8 mouse cellular contexts compared by ENCODE assay signal in the genomic region with DNA sequence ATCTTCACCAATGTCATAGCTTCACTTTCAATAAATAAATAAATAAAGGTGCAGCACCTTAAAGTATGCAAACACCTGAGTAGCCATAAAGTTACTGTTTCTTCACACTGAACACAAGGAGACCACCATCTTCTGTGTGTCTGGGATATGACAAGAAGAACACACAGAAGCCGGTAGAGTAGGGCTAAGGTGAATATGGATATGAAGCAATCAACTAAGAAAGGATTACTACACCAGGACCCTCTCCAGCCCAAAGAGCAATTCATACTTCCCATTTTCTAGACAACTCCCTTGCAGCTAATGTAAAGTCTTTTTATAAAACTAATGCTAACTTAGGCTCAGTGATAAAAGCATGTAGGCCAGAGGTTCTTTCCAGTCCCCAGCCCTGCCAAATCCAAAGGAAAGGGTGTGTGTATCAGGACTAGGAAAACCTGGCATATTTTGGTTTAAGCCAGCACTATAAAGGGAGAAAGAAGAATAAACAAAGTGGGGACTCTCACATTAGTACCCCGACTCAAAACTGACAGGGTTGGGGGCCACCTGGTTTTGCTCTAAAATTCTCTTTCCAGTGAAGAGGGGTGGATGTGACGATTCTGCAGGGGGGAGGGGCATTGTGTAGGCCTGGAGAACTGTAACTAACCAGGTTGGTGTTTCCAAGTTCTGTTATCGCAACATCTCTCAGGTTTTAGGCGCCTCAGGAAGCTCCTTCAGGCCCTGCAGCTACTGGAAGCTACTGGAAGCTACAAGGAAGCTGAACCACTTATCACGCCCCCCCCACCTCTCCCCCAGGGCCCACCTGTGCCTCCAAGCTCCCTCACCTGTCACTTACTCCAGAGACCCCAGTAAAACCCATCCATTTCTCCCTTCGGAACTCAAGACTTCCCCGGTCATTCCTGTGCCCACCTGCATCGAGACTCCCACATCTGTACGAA. TPM values are rescaled to one million over a fixed set of nuclear protein-coding genes. Genes with fewer than 3 reads are reported as not detected.
DNase-seq lines count a peak whose midpoint lies in the region; ATAC-seq and TF ChIP-seq lines count a peak whose summit lies in the region.

No protein-coding gene starts in this region.

- peaks cover 0 to 17% of the 10 kb centered on the region in 2 experiments; a peak in 2 of 4 replicates for H3K36me3 ChIP-seq in MEL (ENCODE audit: control insufficient read depth in 1 of 2, insufficient read depth in 2 of 2, low read length in 2 of 2)
- peaks cover 17% of the 10 kb centered on the region for H3K36me3 ChIP-seq in forebrain, embryonic 15.5 days
- peaks cover 18% of the 10 kb centered on the region for H3K36me3 ChIP-seq in intestine, embryonic 14.5 days (ENCODE audit: control insufficient read depth, insufficient read depth, low read length)
- H3K36me3 ChIP-seq in lung, embryonic 14.5 days (ENCODE audit: insufficient read depth): peaks cover 14% of the 10 kb centered on the region; the same call in 1 of the 2 replicates

- H3K9me3 ChIP-seq in MEL (replicated peaks; ENCODE audit: insufficient read depth, low read length): no peaks in the 10 kb centered on the region
- no peaks in the 10 kb centered on the region for H3K9me3 ChIP-seq in forebrain, embryonic 15.5 days
- no peaks in the 10 kb centered on the region for H3K9me3 ChIP-seq in intestine, embryonic 14.5 days (ENCODE audit: control insufficient read depth, low read length)
- no peaks in the 10 kb centered on the region for H3K9me3 ChIP-seq in lung, embryonic 14.5 days (ENCODE audit: low read depth, low read length)

- no peak for TF ChIP-seq RAD21 in MEL (IDR thresholded peaks at IDR 0.05; ENCODE audit: low read depth, low read length)

- TF ChIP-seq EP300 in MEL (IDR thresholded peaks at IDR 0.05; ENCODE audit: low read depth in 1 of 2, low read length in 2 of 2): no peak

- no peak for ATAC-seq in forebrain, embryonic 15.5 days (replicated peaks)
- ATAC-seq in intestine, embryonic 14.5 days (replicated peaks; ENCODE audit: low FRiP score, low TSS enrichment, low read depth): no peak
- ATAC-seq in lung, embryonic 14.5 days (ENCODE audit: insufficient read depth): no peak
- no peak for ATAC-seq in megakaryocyte-erythroid progenitor cell, adult 5-6 weeks (replicated peaks; ENCODE audit: low FRiP score, low TSS enrichment, poor library complexity, severe bottlenecking)

- H3K4me3 ChIP-seq in MEL (ENCODE audit: control insufficient read depth in 1 of 2, insufficient read depth in 1 of 2, low read depth in 2 of 2, low read length in 2 of 2): peak overlapping the region; percentile 70 to 81
- peak overlapping the region; percentile 72 for H3K4me3 ChIP-seq in forebrain, embryonic 15.5 days
- H3K4me3 ChIP-seq in intestine, embryonic 14.5 days (ENCODE audit: low read depth, low read length): peak overlapping the region; percentile 79
- peak overlapping the region; percentile 75 for H3K4me3 ChIP-seq in lung, embryonic 14.5 days (ENCODE audit: low read depth, low read length)

- 53% methylated on average over 10 of the region's 10 CpGs for WGBS in forebrain, embryonic 15.5 days
- 39% methylated on average over 10 of the region's 10 CpGs for whole genome bisulfite sequencing in intestine, embryonic 14.5 days
- WGBS in lung, embryonic 14.5 days: 39% methylated on average over 10 of the region's 10 CpGs

- H3K79me2 ChIP-seq in MEL (ENCODE audit: control insufficient read depth, insufficient read depth, low read length, poor library complexity): peaks cover 7% of the 10 kb centered on the region

- peak overlapping the region; percentile 54 for H3K4me2 ChIP-seq in forebrain, embryonic 15.5 days (replicated peaks)
- H3K4me2 ChIP-seq in intestine, embryonic 14.5 days (ENCODE audit: low read length): peak overlapping the region; percentile 66
- H3K4me2 ChIP-seq in lung, embryonic 14.5 days: peak overlapping the region; percentile 78

- H3K27me3 ChIP-seq in MEL (ENCODE audit: control insufficient read depth in 1 of 2, insufficient read depth in 2 of 2, low read length in 2 of 2): no peaks in the 10 kb centered on the region
- H3K27me3 ChIP-seq in forebrain, embryonic 15.5 days: no peaks in the 10 kb centered on the region
- H3K27me3 ChIP-seq in intestine, embryonic 14.5 days (replicated peaks; ENCODE audit: control insufficient read depth, insufficient read depth, low read length): no peaks in the 10 kb centered on the region
- no peaks in the 10 kb centered on the region for H3K27me3 ChIP-seq in lung, embryonic 14.5 days (ENCODE audit: insufficient read depth, low read length)

- H3K27ac ChIP-seq in MEL (ENCODE audit: control insufficient read depth, low read depth, low read length): peak overlapping the region; percentile 93
- peak overlapping the region; percentile 91; the same call in 1 of the 2 replicates for H3K27ac ChIP-seq in forebrain, embryonic 15.5 days (replicated peaks)
- H3K27ac ChIP-seq in intestine, embryonic 14.5 days (ENCODE audit: low read depth): no peak overlapping the region
- H3K27ac ChIP-seq in lung, embryonic 14.5 days (ENCODE audit: low read depth): peak overlapping the region; percentile 13; the same call in 1 of the 2 replicates

- peak overlapping the region; percentile 76 for H3K9ac ChIP-seq in MEL (ENCODE audit: control insufficient read depth, low read depth, low read length, poor library complexity, severe bottlenecking)
- H3K9ac ChIP-seq in forebrain, embryonic 15.5 days (replicated peaks): peak overlapping the region; percentile 77
- peak overlapping the region; percentile 74; the same call in 1 of the 2 replicates for H3K9ac ChIP-seq in intestine, embryonic 14.5 days (ENCODE audit: low read length)
- peak overlapping the region; percentile 70 for H3K9ac ChIP-seq in lung, embryonic 14.5 days

- no peak for TF ChIP-seq CTCF in MEL (IDR thresholded peaks at IDR 0.05 in 2 of 3, conservative IDR thresholded peaks at IDR 0.05 in 1 of 3; ENCODE audit: control insufficient read depth in 1 of 3, insufficient read depth in 1 of 3, low read depth in 2 of 3, low read length in 3 of 3, poor library complexity in 1 of 3, severe bottlenecking in 1 of 3)
- no peak for TF ChIP-seq CTCF in lung, embryonic 14.5 days (IDR thresholded peaks at IDR 0.05; ENCODE audit: low read depth)

- intact Hi-C loops in left cerebral cortex, postnatal 25 days (cut with DNase I): no loop called here

- peaks cover 5 to 14% of the 10 kb centered on the region in 2 experiments; a peak in 3 of 4 replicates for H3K4me1 ChIP-seq in MEL (ENCODE audit: control insufficient read depth in 1 of 2, insufficient read depth in 2 of 2, low read length in 2 of 2)
- peaks cover 25% of the 10 kb centered on the region for H3K4me1 ChIP-seq in forebrain, embryonic 15.5 days
- H3K4me1 ChIP-seq in intestine, embryonic 14.5 days (replicated peaks; ENCODE audit: control insufficient read depth, insufficient read depth, low read length): peaks cover 14% of the 10 kb centered on the region; the same call in 1 of the 2 replicates
- H3K4me1 ChIP-seq in lung, embryonic 14.5 days (ENCODE audit: insufficient read depth): peaks cover 8% of the 10 kb centered on the region; the same call in 1 of the 2 replicates

- TF ChIP-seq POLR2A in MEL (IDR thresholded peaks at IDR 0.05; ENCODE audit: control insufficient read depth in 1 of 2, insufficient read depth in 1 of 2, low read depth in 1 of 2, low read length in 2 of 2, poor library complexity in 1 of 2): no peak

- DNase-seq in 416B (ENCODE audit: low read depth) (peak; percentile 53), MEL (ENCODE audit: low read depth, low spot score) (peak; percentile 72)
- DNase-seq in intestine, embryonic 14.5 days (ENCODE audit: low spot score): peak; percentile 23
- no peak for DNase-seq in lung, embryonic 14.5 days
- DNase-seq in right cerebral cortex, postnatal 4 days: peak; percentile 24
- DNase-seq in left cerebral cortex, postnatal 25 days (ENCODE audit: low spot score in 2 of 2): no peak

TF ChIP-seq in MEL, 35 proteins besides CTCF, POLR2A, EP300 and RAD21 (continues in another document):
- no peak for TF ChIP-seq USF1 (IDR thresholded peaks at IDR 0.05; ENCODE audit: low read depth, low read length)
- TF ChIP-seq E2F4 (IDR thresholded peaks at IDR 0.05; ENCODE audit: borderline replicate concordance, low read depth, low read length): no peak
- TF ChIP-seq RCOR1 (IDR thresholded peaks at IDR 0.05; ENCODE audit: low read depth, low read length): no peak
- no peak for TF ChIP-seq HCFC1 (IDR thresholded peaks at IDR 0.05; ENCODE audit: low read depth, low read length)
- TF ChIP-seq ELF1 (IDR thresholded peaks at IDR 0.05; ENCODE audit: low read depth, low read length): no peak
- TF ChIP-seq MXI1 (IDR thresholded peaks at IDR 0.05; ENCODE audit: low read depth, low read length): peak; percentile 4; the same call in 1 of the 2 replicates
- no peak for TF ChIP-seq POLR2AphosphoS5 (IDR thresholded peaks at IDR 0.05; ENCODE audit: borderline replicate concordance, low read depth, low read length)
- no peak for TF ChIP-seq MAFK (IDR thresholded peaks at IDR 0.05; ENCODE audit: borderline replicate concordance, low read depth, low read length)
- no peak for TF ChIP-seq POLR2AphosphoS2 (IDR thresholded peaks at IDR 0.05; ENCODE audit: low read length)
- no peak for TF ChIP-seq MYB (IDR thresholded peaks at IDR 0.05; ENCODE audit: low read depth, low read length)
- no peak for TF ChIP-seq GABPA (IDR thresholded peaks at IDR 0.05; ENCODE audit: low read depth, low read length)
- no peak for TF ChIP-seq ETS1 (IDR thresholded peaks at IDR 0.05; ENCODE audit: low read depth, low read length)
- TF ChIP-seq ZC3H11A (IDR thresholded peaks at IDR 0.05; ENCODE audit: low read depth, low read length): no peak
- TF ChIP-seq MAZ (IDR thresholded peaks at IDR 0.05; ENCODE audit: low read depth, low read length): no peak
- 0 out of 2 replicates have a peak, but pooled peaks have one; percentile 31 for TF ChIP-seq CHD1 (IDR thresholded peaks at IDR 0.05; ENCODE audit: low read depth, low read length)
- no peak for TF ChIP-seq TCF12 (IDR thresholded peaks at IDR 0.05; ENCODE audit: low read depth, low read length)
- no peak for TF ChIP-seq ZNF384 (IDR thresholded peaks at IDR 0.05; ENCODE audit: low read depth, low read length)

RNA-seq across cellular contexts. Expression of gene Abcc5, which starts 1.2 kb away (rescaled TPM):
- total RNA-seq in MEL (2012; rRNA removed): 16.4 and 17.6 TPM in 2 replicates
- polyA plus RNA-seq in MEL (2012; ENCODE audit: insufficient read depth in 1 of 2, insufficient read length in 2 of 2, low read depth in 1 of 2, low replicate concordance in 2 of 2, missing spikeins in 1 of 2): 10 to 100 TPM in 1 of 2 experiments, not detected in 1; 31.7 TPM
- 143 and 144 TPM in 2 replicates for polyA plus RNA-seq in forebrain, embryonic 15.5 days (2015; fragmentation: Nextera tagmentation; extraction: Ambion mirVana)
- 59.0 and 62.8 TPM in 2 replicates for polyA plus RNA-seq in intestine, embryonic 14.5 days (2014; fragmentation: Nextera tagmentation; extraction: Ambion mirVana)
- polyA plus RNA-seq in lung, embryonic 14.5 days (2014; fragmentation: Nextera tagmentation; extraction: Ambion mirVana): 60.2 and 63.0 TPM in 2 replicates
- 100 to 1,000 TPM; 209 to 242 TPM for total RNA-seq in left cerebral cortex, postnatal 25 days (2021)
- total RNA-seq in megakaryocyte-erythroid progenitor cell, adult 5-6 weeks (2014; fragmentation: Nextera tagmentation): 71.7 and 81.0 TPM in 2 replicates
- total RNA-seq in megakaryocyte-erythroid progenitor cell, adult 5-6 weeks (2017): 29.2 and 40.1 TPM in 2 replicates

Comparison
In these comparisons a context has a peak if more than half of its experiments do, and no peak if none do; other contexts are left out.
1. DNase-seq: peak in 416B (single experiment), MEL (single experiment), intestine, embryonic 14.5 days (single experiment) and right cerebral cortex, postnatal 4 days (single experiment); none in lung, embryonic 14.5 days (single experiment) and left cerebral cortex, postnatal 25 days (0 of 2).
2. Peak in every context shown above with its lines, with median percentiles within 50 percentile points of each other: H3K4me3 ChIP-seq, H3K9ac ChIP-seq and H3K4me2 ChIP-seq.